Mouse (Mus musculus): ENCODE data around the gene 2610528A11Rik.

DNA sequence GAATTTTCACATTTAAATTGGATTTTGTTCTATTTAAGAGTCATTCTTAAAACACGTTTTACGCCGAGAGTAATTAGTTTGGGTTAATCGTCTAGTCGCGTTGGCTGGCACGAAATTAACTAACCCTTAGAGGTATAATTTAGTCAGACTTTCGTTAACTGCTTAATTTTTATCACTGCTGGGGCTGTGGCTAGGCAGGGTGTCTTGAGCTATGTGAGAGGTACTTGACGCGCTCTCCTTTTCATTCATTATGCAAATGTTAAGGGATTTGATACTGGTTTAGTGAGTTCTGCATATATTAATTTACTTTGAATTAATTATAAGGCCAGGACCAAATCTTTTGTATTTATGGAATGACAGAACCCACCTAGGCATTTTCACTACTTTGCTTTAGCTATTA lies 21.8 kb upstream of the 2610528A11Rik start:
- no peak for TF ChIP-seq CTCF (IDR thresholded peaks at IDR 0.05; ENCODE audit: low read depth, low read length)
- TF ChIP-seq EP300 (IDR thresholded peaks at IDR 0.05; ENCODE audit: insufficient read depth, low read depth, low read length), result no peak
- TF ChIP-seq POLR2A (IDR thresholded peaks at IDR 0.05; ENCODE audit: insufficient read depth, low read length), result no peak

Measured in ES-Bruce4 (cell line).